Comparison of ENCODE assay signal across 8 mouse cellular contexts in genomic region chr15:25414011-25414746, GRCm38 (mm10). TPM values are rescaled to one million over a fixed set of nuclear protein-coding genes. Genes with fewer than 3 reads are reported as not detected.
A peak's percentile ranks its signal among the peaks of the same experiment; 100 is the strongest.
DNase-seq lines count a peak whose midpoint lies in the region; ATAC-seq and TF ChIP-seq lines count a peak whose summit lies in the region.

No protein-coding gene starts in this region.

- no peak for TF ChIP-seq CTCF in lung, embryonic 14.5 days (IDR thresholded peaks at IDR 0.05; ENCODE audit: low read depth)

- H3K4me1 ChIP-seq in lung, embryonic 14.5 days (ENCODE audit: insufficient read depth): no peaks in the 10 kb centered on the region
- H3K4me1 ChIP-seq in kidney, embryonic 15.5 days: peaks cover 19% of the 10 kb centered on the region; the same call in 1 of the 2 replicates
- H3K4me1 ChIP-seq in limb, embryonic 15.5 days: peaks cover 9% of the 10 kb centered on the region

- H3K4me3 ChIP-seq in lung, embryonic 14.5 days (ENCODE audit: low read depth, low read length): peak overlapping the region; percentile 79
- H3K4me3 ChIP-seq in kidney, embryonic 15.5 days (replicated peaks): peak overlapping the region; percentile 88
- H3K4me3 ChIP-seq in limb, embryonic 15.5 days: peak overlapping the region; percentile 93

- peak overlapping the region; percentile 71 for H3K4me2 ChIP-seq in lung, embryonic 14.5 days
- H3K4me2 ChIP-seq in kidney, embryonic 15.5 days: peak overlapping the region; percentile 73
- peak overlapping the region; percentile 90 for H3K4me2 ChIP-seq in limb, embryonic 15.5 days

- H3K9ac ChIP-seq in lung, embryonic 14.5 days: peak overlapping the region; percentile 89
- peak overlapping the region; percentile 74 for H3K9ac ChIP-seq in kidney, embryonic 15.5 days
- peak overlapping the region; percentile 84 for H3K9ac ChIP-seq in limb, embryonic 15.5 days

- DNase-seq in lung, embryonic 14.5 days: peak; percentile 65
- DNase-seq in lung, postnatal 4 days: no peak
- DNase-seq in cerebellum, adult 8-10 months: peak; percentile 5
- peak; percentile 62 to 64 for DNase-seq in frontal cortex, postnatal 14 days (ENCODE audit: low spot score in 2 of 2)
- DNase-seq in naive thymus-derived CD4-positive, alpha-beta T cell, adult 2 months (ENCODE audit: low read depth): peak; percentile 56
- peak; percentile 29 to 40 for DNase-seq in thymus, postnatal 10 days (ENCODE audit: low spot score in 2 of 2)

- 1% methylated on average over 35 of the region's 36 CpGs for WGBS in lung, embryonic 14.5 days
- WGBS in kidney, embryonic 15.5 days: under 1% methylated on average over 36 of the region's 36 CpGs
- WGBS in limb, embryonic 15.5 days: under 1% methylated on average over 36 of the region's 36 CpGs

- no peaks in the 10 kb centered on the region for H3K36me3 ChIP-seq in lung, embryonic 14.5 days (ENCODE audit: insufficient read depth)
- no peaks in the 10 kb centered on the region for H3K36me3 ChIP-seq in kidney, embryonic 15.5 days
- H3K36me3 ChIP-seq in limb, embryonic 15.5 days: no peaks in the 10 kb centered on the region

- peak; percentile 56 for ATAC-seq in lung, embryonic 14.5 days (ENCODE audit: insufficient read depth)
- ATAC-seq in kidney, embryonic 15.5 days (replicated peaks; ENCODE audit: low FRiP score): peak; percentile 64
- ATAC-seq in limb, embryonic 15.5 days (ENCODE audit: insufficient number of reproducible peaks, low FRiP score, low TSS enrichment, low read depth): peak; percentile 28

- H3K27me3 ChIP-seq in lung, embryonic 14.5 days (ENCODE audit: insufficient read depth, low read length): no peaks in the 10 kb centered on the region
- no peaks in the 10 kb centered on the region for H3K27me3 ChIP-seq in kidney, embryonic 15.5 days
- H3K27me3 ChIP-seq in limb, embryonic 15.5 days: no peaks in the 10 kb centered on the region

- H3K27ac ChIP-seq in lung, embryonic 14.5 days (ENCODE audit: low read depth): peak overlapping the region; percentile 92
- peak overlapping the region; percentile 71 for H3K27ac ChIP-seq in kidney, embryonic 15.5 days
- H3K27ac ChIP-seq in limb, embryonic 15.5 days: peak overlapping the region; percentile 94

- H3K9me3 ChIP-seq in lung, embryonic 14.5 days (ENCODE audit: low read depth, low read length): no peaks in the 10 kb centered on the region
- H3K9me3 ChIP-seq in kidney, embryonic 15.5 days (replicated peaks): no peaks in the 10 kb centered on the region
- no peaks in the 10 kb centered on the region for H3K9me3 ChIP-seq in limb, embryonic 15.5 days

RNA-seq across cellular contexts. Expression of gene Basp1, which starts 0.6 kb away (rescaled TPM):
- polyA plus RNA-seq in lung, embryonic 14.5 days (2014; fragmentation: Nextera tagmentation; extraction: Ambion mirVana): 34.5 and 37.8 TPM in 2 replicates
- polyA plus RNA-seq in kidney, embryonic 15.5 days (2015; fragmentation: Nextera tagmentation; extraction: Ambion mirVana): 26.1 and 29.5 TPM in 2 replicates
- polyA plus RNA-seq in limb, embryonic 15.5 days (2015; fragmentation: Nextera tagmentation; extraction: Ambion mirVana): 34.2 and 41.9 TPM in 2 replicates

Comparison
In these comparisons a context has a peak if more than half of its experiments do, and no peak if none do; other contexts are left out.
1. DNase-seq: peak in lung, embryonic 14.5 days (single experiment), cerebellum, adult 8-10 months (single experiment), frontal cortex, postnatal 14 days (2 of 2), naive thymus-derived CD4-positive, alpha-beta T cell, adult 2 months (single experiment) and thymus, postnatal 10 days (2 of 2); none in lung, postnatal 4 days (0 of 2).
2. Peak in every context shown above with its lines, with median percentiles within 50 percentile points of each other: ATAC-seq, H3K27ac ChIP-seq, H3K4me2 ChIP-seq, H3K4me3 ChIP-seq and H3K9ac ChIP-seq.